Mouse (Mus musculus) limb, embryonic 14.5 days (tissue): Measurements from ENCODE around the gene Mtfp1. TPM values are rescaled to one million over a fixed set of nuclear protein-coding genes. Genes with fewer than 3 reads are reported as not detected.
A peak's percentile ranks its signal among the peaks of the same experiment; 100 is the strongest.

Experiments used
- ATAC-seq: fragments of 200-750 bp; cut with Nextera tagmentation; 2 replicates; pipeline ENCODE4 v1.8.0; 2017; ENCODE audit warnings: low read depth, moderate number of reproducible peaks, moderate TSS enrichment; ENCODE audit not compliant: low FRiP score
- DNase-seq: peaks from one replicate; pipeline ENCODE4 v3.0.0-alpha.2; 2015; ENCODE audit warnings: low spot score
- H3K27ac ChIP-seq: fragments of 300-500 bp; sonication (generic); replicated peaks from 2 replicates; pipeline ENCODE4 v1.5.1; 2014; ENCODE audit warnings: low read depth, mild to moderate bottlenecking, low read length, moderate library complexity, mixed read lengths
- H3K27me3 ChIP-seq: fragments of 300-500 bp; sonication (generic); 2 replicates; pipeline ENCODE4 v1.6.1; 2014; ENCODE audit warnings: low read length, mixed read lengths; ENCODE audit not compliant: control insufficient read depth, insufficient read depth
- H3K36me3 ChIP-seq: fragments of 300-500 bp; sonication (generic); 2 replicates; pipeline ENCODE4 v1.6.1; 2014; ENCODE audit warnings: mild to moderate bottlenecking, low read length, moderate library complexity, mixed read lengths; ENCODE audit not compliant: control insufficient read depth, insufficient read depth
- H3K4me1 ChIP-seq: fragments of 300-500 bp; sonication (generic); 2 replicates; pipeline ENCODE4 v1.6.1; 2014; ENCODE audit warnings: antibody characterized with exemption, low read length, mixed read lengths; ENCODE audit not compliant: control insufficient read depth, insufficient read depth
- H3K4me2 ChIP-seq: fragments of 300-500 bp; sonication (generic); replicated peaks from 2 replicates; pipeline ENCODE4 v1.6.1; 2014; ENCODE audit warnings: low read depth, mild to moderate bottlenecking, low read length, moderate library complexity; ENCODE audit not compliant: severe bottlenecking
- H3K4me3 ChIP-seq: fragments of 300-500 bp; sonication (generic); replicated peaks from 2 replicates; pipeline ENCODE4 v1.5.1; 2014; ENCODE audit warnings: low read length
- H3K9ac ChIP-seq: fragments of 300-500 bp; sonication (generic); 2 replicates; pipeline ENCODE4 v1.6.1; 2014; ENCODE audit warnings: mild to moderate bottlenecking, low read depth, low read length, moderate library complexity; ENCODE audit not compliant: severe bottlenecking
- H3K9me3 ChIP-seq: fragments of 300-500 bp; sonication (generic); 2 replicates; pipeline ENCODE4 v1.6.1; 2016; ENCODE audit warnings: low read length; ENCODE audit not compliant: control insufficient read depth
- POLR2A ChIP-seq: fragments of 200-500 bp; IDR thresholded peaks from 2 replicates; pipeline ENCODE4 v1.8.0; 2012; ENCODE audit warnings: inconsistent platforms, mild to moderate bottlenecking, moderate library complexity, borderline replicate concordance; ENCODE audit not compliant: insufficient read depth, insufficient read length; ENCODE audit errors: extremely low read depth
- WGBS: fragments of 180-500 bp; shearing (Covaris S2); extraction: QIAGEN DNeasy Blood & Tissue Kit; methylation state at CpG from one replicate; pipeline ENCODE4 v1.1.7; 2014; 5-methylcytosine and 5-hydroxymethylcytosine counted together
- polyA plus RNA-seq, 2 experiments: library from polyadenylated mRNA; depleted of rRNA in 1 of 2; stranded (reverse) in 1 of 2; unstranded in 1 of 2; fragments of >200 nt; fragmentation: Nextera tagmentation in 1 of 2; extraction: Ambion mirVana in 1 of 2; gene quantifications; 2 replicates each; pipeline versions ENCODE4 v1.2.1 to v1.2.3; 2012 to 2014

Mtfp1 gene
- polyA plus RNA-seq, 2 experiments = 4.7 to 5.3 TPM

- H3K4me3 ChIP-seq = no peak overlapping the region
- no peak for ATAC-seq
- H3K4me1 ChIP-seq = peaks cover 16% of the 10 kb centered on the region
- no peaks in the 10 kb centered on the region for H3K27me3 ChIP-seq
- H3K4me2 ChIP-seq = no peak overlapping the region
- H3K27ac ChIP-seq = no peak overlapping the region
- no peak for TF ChIP-seq POLR2A
- 67% methylated on average over 8 of the region's 8 CpGs for WGBS
- no peaks in the 10 kb centered on the region for H3K36me3 ChIP-seq
- H3K9me3 ChIP-seq = no peaks in the 10 kb centered on the region
- no peak for DNase-seq
- H3K9ac ChIP-seq = no peak overlapping the region
Observed at GRCm38 (mm10) chr11:4098120-4098519, 2.9 kb upstream of the Mtfp1 start.

GRCm38 (mm10) chr11:4097091-4097621, 1.9 kb upstream of the Mtfp1 start:
- Histone ChIP-seq H3K27ac (peak overlapping the region; percentile 72), H3K9me3 (no peaks in the 10 kb centered on the region), H3K9ac (peak overlapping the region; percentile 63), H3K4me3 (peak overlapping the region; percentile 53), H3K36me3 (no peaks in the 10 kb centered on the region), H3K4me1 (peaks cover 16% of the 10 kb centered on the region), H3K4me2 (peak overlapping the region; percentile 69), H3K27me3 (no peaks in the 10 kb centered on the region)
- no peak for TF ChIP-seq POLR2A
- WGBS = 30% methylated on average over 10 of the region's 10 CpGs
- ATAC-seq (peak; percentile 5), DNase-seq (no peak)

GRCm38 (mm10) chr11:4096054-4096984, 1.1 kb upstream of the Mtfp1 start:
- peak; percentile 91; the same call in 1 of the 2 replicates for TF ChIP-seq POLR2A
- WGBS = 3% methylated on average over 45 of the region's 45 CpGs

GRCm38 (mm10) chr11:4094378-4095170, 671 bp downstream of the Mtfp1 start:
- H3K27me3 ChIP-seq = no peaks in the 10 kb centered on the region
- peak; percentile 51 for DNase-seq
- H3K9ac ChIP-seq = peak overlapping the region; percentile 59
- peaks cover 16% of the 10 kb centered on the region for H3K4me1 ChIP-seq
- peak overlapping the region; percentile 69 for H3K4me2 ChIP-seq
- no peak for ATAC-seq
- no peak for TF ChIP-seq POLR2A
- peak overlapping the region; percentile 53 for H3K4me3 ChIP-seq
- 7% methylated on average over 21 of the region's 24 CpGs for WGBS
- 0 out of 2 replicates have a peak overlapping the region, but pooled peaks have one; percentile 80 for H3K27ac ChIP-seq
- no peaks in the 10 kb centered on the region for H3K9me3 ChIP-seq
- no peaks in the 10 kb centered on the region for H3K36me3 ChIP-seq

More at GRCm38 (mm10) chr11:4096054-4096984, 1.1 kb upstream of the Mtfp1 start:
- peak overlapping the region; percentile 69 for H3K4me2 ChIP-seq
- DNase-seq (peak; percentile 99), ATAC-seq (peak; percentile 96)
- no peaks in the 10 kb centered on the region for H3K36me3 ChIP-seq
- H3K9ac ChIP-seq = peak overlapping the region; percentile 63
- H3K9me3 ChIP-seq = no peaks in the 10 kb centered on the region
- peak overlapping the region; percentile 53 for H3K4me3 ChIP-seq
- H3K4me1 ChIP-seq = peaks cover 16% of the 10 kb centered on the region
- H3K27me3 ChIP-seq = no peaks in the 10 kb centered on the region
- H3K27ac ChIP-seq = peak overlapping the region; percentile 80
